Mouse (Mus musculus) cerebellum, adult 9-11 months (tissue): Measurements from ENCODE around the gene Fem1b.
"Not testable (repeated sequence)": the region's sequence is repeated elsewhere in the genome, so short reads cannot be mapped to it uniquely, and the experiment has no call there.

Experiments used
- DNase-seq: peaks from one replicate; pipeline ENCODE4 v3.0.0; 2022

The Fem1b gene

GRCm38 (mm10) chr9:62811516-62812121 is at the start of gene Fem1b:
Fem1b (minus strand) TSS chr9:62811934.
- DNase-seq = peak; percentile 94

DNA sequence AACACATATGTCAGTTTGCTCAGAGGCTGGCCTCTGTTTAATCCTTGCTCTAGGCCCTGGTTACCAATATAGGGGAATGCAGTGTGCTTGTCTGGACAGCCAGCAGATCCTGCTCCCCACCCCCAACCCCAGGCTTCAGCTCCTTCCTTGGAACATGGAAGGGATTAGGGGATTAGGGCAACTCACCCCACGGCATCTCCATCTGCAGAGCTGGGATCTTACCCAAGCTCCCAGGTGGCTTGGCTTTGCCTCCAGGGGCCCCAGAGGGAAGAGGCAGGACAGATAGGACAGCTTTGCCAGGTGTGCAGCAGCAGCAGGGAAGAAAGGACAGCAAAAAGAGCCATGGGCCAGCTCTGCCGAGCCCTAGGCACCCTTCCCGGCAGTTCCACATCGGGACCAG is 49.1 kb upstream of the Fem1b start:
- no peak for DNase-seq

- DNase-seq = not testable (repeated sequence)
Measured at GRCm38 (mm10) chr9:62860102-62860501, 48.4 kb upstream of the Fem1b start.

DNA sequence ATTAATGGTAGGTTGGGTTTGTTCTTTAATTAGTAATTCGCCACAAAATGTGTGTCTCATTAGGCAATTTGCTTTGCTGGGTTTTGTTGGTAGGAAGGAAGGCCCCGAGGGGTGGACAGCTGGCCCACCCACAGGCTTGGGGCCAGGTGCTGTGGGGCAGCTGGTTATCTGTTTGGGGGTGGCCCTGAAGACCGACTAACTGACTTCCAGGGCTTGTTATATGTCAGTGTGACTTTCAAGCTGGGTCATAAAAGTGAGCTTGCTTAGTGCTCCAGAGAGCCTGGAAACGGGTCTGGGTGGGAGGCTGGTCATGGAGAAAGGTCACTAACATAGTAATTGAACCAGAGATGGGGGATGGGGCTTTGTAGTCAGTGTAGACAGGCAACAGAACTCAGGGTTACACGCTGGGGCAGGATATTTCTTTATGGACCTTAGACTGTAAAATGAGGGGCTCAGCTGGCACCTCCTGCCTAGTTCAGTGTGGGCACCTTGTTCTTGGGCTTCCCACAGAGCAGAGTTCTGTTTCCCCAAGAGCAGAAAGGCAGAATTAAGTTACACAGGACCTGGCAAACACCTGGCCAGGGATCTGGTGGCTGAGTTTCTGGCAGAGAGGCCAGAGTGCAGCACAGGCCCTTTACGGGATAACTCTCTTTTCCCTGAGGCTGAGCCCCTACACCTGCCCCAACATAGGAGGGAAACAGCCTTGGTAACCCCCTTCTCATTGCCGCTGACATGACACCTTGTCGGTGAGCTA is 46.7 kb upstream of the Fem1b start:
- DNase-seq = no peak

DNA sequence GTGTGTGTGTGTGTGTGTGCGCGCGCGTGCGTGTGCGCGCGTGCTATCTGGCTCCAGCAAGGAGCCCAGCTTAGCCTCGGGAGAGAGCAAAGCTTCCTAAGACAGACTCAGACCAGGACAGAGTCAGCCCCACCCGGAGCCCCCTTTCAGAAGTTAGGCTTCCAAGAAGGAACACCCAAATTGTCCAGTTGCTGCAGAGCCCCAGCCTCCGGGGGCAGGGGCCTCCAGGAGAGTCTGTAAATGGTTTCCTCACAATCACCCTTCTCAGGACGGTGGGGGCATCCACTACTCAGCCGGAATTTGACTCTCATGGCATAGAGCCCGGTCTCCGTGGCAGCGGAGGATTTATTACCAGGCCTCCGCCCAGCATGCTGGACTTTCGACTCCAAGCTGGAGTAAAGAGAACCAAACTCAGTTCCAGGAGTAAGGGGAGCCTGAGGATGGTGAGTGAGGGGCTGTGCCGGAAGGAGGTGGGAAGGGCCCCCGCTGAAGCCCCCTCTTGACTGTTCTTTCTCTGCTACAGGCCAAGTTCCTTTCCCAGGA is 46.1 kb upstream of the Fem1b start, which contains the start of gene Calml4:
Gene Calml4, plus strand, starts transcription at position 362 of the 543 bp plus-strand sequence.
- no peak for DNase-seq

- DNase-seq = no peak
Measured at GRCm38 (mm10) chr9:62857216-62857615, 45.5 kb upstream of the Fem1b start.

DNA sequence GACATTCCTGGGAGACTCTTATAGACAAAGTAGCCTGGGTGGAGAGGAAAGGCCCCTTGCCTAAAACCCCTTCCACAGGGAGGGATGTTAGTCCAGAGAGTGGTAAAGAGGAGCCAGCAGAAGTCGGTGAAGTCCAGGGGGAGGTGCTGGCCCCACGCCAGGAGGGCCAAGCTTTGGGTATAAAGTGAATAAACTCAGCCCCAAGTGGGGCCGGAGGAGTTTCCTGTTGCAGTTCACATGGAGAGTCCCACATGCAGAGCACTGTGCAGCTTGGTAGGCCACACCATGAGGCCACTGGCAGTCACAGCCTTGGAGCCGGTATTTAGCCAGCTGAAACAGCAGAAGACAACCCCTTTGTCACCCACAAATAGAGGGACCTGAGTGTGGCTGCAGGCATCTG is 42.7 kb upstream of the Fem1b start:
- no peak for DNase-seq

DNA sequence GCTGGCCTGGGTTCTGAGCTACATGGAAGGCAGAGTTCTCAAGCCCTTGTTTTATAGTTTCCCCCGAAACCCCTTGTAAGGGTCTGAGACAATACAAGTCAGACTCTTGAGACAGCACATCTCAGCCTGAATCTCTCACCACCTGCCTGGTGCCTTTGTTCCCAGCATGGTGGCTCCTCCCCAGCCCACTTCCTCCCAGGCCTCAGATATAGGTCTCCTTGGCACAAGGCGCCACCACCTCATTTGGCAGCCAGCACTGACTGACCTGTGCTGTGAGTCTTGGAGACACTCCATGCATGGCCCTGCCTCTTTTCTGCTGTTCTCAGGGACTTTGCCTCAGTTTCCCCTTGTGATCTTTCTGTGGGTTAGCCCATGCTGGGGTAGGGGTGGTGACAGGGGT is 39.8 kb upstream of the Fem1b start:
- no peak for DNase-seq

DNA sequence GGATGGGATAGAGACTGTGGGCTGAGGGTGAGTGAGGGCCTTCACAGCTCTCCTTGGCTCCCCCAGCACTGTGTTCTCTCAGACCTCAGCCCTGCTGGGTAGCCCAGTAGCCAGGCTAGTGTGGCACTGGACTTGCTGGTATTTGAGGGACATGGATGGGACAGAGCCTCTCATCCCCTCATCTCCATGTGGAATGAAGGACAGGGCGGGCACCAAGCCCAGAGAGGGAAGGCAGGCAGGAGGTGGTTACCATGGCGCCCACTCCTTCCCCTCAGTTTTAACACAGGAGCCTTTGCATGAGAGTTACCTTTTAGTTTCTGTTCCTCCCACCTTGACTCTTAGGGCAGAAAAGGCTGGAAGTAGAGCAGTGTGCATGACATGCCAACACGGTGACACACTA is 36.9 kb upstream of the Fem1b start:
- no peak for DNase-seq

- peak; percentile 80 for DNase-seq
Measured at GRCm38 (mm10) chr9:62847694-62848093, 36.0 kb upstream of the Fem1b start.

GRCm38 (mm10) chr9:62844461-62844860 is 32.7 kb upstream of the Fem1b start:
- DNase-seq = no peak

DNA sequence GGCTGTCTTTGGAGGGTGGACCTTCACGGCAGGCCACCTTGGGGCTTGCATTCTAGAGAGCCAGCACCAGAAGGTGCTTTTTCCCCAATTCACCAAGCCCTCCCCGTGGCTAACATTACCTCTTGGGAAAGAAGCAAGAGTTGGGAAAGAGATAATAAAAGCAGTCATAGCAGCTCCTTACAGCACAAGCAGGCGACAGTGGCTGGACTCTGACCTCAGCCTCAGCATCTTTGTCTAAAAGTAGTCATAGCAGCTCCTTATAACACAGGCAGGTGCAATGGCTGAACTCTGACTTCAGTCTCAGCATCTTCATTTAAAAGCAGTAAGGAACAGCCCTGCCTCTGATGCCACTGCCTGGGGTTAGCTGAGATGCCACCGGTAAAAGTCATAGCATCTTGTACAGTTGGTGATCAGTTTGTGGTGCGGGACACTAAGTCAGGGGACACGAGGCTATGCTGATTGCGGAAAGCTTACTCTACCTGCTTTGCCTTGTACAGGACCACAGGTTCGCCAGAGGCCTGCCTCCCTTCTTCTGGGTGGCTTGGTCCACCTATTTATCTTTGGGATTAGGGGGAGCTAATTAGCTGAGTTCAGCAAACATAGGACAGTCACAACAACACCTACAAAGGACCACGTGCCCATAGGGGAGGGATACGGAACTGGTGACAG is 31.8 kb upstream of the Fem1b start:
- no peak for DNase-seq

- peak; percentile 62 for DNase-seq
Measured at GRCm38 (mm10) chr9:62839172-62839770, 27.5 kb upstream of the Fem1b start.

DNA sequence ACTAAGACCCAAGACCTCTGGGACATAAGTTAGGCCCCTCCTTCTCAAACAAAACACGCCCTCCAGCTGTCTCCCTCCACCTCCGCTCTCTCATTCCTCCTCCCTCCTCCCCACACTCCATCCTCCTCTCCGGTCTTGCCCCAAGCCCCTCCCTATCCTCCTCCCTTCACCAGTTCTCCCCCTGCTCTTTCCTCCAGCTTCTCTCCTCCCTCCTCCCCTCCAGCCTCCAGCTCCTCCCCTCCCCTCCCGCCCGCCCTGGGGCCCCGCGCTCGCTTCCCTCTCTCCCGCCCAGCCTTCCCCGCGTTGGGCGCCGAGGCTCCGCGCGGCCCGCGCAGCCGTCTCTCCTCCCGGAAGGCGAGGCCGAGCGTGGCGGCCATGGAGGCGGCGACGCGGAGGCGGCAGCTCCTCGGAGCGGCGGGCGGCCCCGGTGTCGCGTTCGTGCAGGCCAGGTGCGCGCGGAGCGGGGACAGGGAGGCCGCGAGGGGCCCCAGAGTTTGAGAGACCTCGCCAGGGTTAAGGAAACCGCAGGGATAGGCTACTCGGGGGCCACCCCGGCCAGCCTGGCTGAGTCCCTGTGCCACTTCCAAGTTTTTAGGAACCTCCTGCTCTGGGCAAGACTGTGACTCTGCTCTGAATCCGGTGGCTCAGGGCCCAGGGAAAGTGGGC is 26.9 kb upstream of the Fem1b start, which contains the start of gene Cln6:
Gene Cln6, plus strand, starts transcription at position 280 of the 666 bp plus-strand sequence.
- peak; percentile 88 for DNase-seq

DNA sequence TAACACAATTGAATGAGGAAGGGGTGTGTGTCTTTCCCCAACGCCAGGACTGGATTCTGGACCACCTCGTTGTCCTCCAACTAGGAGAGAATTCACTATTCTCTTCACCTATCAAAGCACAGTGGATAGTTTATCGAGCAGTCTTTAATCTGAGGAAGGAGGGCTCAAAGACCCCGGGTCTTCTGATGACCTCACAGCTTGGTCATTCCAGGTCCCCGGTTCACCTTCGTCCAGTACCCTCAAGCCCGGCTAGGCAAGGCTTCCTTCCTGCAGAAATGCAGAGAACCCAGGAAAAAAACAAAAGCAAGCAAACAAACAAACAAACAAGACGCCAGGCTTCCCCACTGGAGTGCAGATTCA is 26.4 kb upstream of the Fem1b start:
- DNase-seq = no peak

GRCm38 (mm10) chr9:62837611-62838010 is 25.9 kb upstream of the Fem1b start:
- DNase-seq = peak; percentile 46

DNA sequence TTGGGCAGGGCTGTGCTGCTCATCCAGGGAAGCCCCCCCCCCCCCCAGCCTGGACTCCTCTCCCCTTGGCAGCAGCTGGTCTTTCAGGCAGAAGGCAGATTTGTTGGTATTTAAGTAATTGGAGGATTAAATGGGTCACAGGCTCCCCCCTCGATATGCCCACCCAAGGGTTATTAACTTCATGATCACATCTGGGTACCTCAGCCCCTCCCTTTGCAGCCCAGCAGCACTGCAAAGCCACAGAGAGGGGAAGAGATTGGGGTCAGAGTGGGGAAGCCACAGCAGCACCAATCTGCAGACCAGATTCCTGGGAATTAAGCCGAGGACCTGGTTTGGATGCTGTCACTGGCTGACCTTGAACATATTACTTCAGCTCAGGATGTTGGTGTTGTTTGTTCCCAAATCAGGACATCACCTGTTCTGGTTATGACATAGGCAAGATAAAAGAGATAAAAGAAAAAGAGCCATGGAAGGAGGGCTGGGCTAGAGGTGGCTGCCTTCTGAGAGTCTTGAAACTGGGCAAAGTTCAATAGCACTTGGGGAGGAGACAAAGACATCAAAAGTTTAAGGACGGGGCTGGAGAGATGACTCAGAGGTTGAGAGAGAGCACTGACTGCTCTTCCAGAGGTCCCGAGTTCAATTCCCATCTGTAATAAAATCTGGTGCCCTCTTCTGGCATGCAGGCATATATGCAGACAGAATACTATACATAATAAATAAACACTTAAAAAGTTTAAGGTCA is 24.1 kb upstream of the Fem1b start:
- no peak for DNase-seq

- no peak for DNase-seq
Measured at GRCm38 (mm10) chr9:62834906-62835305, 23.2 kb upstream of the Fem1b start.

GRCm38 (mm10) chr9:62829877-62830276 is 18.1 kb upstream of the Fem1b start:
- no peak for DNase-seq

- DNase-seq = peak; percentile 95
Measured at GRCm38 (mm10) chr9:62828662-62829086, 16.9 kb upstream of the Fem1b start.

DNA sequence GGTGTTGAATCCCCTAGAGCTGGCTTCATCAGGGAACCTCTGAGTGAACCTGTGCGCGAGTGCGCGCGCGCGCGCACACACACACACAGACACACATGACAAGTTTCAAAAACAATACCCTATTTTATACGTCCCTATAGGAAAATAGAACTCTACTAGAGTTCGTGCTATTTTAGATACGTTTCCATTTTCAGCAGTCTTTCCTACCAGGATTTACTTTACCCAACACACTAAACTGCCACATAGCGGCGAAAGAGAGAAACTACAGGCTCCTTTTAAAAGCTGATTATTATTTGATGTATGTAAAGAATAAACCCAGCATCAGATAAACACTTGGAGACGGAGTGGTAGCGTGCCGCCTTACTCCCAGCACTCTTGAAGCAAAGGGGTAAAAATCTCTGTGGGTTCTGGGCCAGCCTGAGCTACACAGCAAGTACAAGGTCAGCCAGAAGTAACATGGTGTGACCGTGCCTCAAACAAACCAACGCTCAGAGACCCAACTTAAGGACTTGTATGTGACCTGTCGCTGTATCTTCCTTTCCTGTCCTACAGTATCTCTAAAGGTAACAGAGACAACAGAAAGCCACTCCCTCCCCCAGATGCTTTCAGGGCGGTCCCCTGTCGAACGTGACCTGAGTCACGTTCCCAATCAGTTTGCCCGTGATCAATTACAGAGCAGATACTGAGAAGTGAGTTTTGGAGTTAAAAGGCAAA is 16.4 kb upstream of the Fem1b start:
- no peak for DNase-seq
